8 mouse cellular contexts compared by ENCODE assay signal in the genomic region with DNA sequence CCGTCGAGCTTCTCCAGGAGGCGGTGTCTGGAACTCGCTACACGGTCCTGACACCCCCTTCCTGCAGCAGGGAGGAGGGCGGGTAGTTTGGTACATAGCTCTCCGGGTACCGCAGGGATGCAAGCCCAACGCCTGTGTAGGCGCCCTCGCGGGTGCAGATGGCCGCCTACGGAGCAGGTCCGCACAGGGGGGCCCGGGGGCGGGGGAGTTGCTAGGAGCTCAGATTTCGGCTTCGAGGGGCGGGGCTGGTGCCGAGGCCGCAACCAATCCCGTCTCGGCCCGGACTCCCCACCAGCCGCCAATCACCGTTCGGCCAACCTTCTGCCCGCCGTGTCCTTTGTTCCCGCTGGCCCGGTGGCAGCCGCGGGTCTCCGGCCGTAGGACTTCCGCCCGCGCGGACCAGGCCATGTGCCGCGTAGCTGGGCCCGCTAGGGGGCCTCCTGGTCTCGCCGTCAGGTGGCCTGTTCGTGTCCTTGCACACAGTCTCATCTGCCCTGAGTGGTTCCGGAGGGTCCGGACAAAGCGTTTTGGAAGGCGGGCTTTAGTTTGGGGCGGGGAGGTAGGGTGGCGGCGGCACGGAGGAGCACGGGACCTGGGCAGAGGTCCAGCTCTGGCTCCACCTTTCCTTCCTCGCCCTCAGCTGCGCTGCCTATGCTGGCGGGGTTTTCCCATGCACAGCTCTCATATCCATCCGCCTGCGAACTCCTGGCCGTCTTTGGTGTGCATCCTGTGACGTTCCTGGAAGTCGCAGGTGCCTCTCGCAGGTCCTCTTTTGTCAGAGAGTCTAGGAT. TPM values are rescaled to one million over a fixed set of nuclear protein-coding genes. Genes with fewer than 3 reads are reported as not detected.
DNase-seq lines count a peak whose midpoint lies in the region; ATAC-seq and TF ChIP-seq lines count a peak whose summit lies in the region.

No protein-coding gene starts in this region.

- WGBS in lung, embryonic 16.5 days = under 1% methylated on average over 56 of the region's 64 CpGs

- no peaks in the 10 kb centered on the region for H3K36me3 ChIP-seq in G1E (replicated peaks)
- no peaks in the 10 kb centered on the region for H3K36me3 ChIP-seq in lung, embryonic 16.5 days (ENCODE audit: control insufficient read depth, insufficient read depth, low read length)

- peak; percentile 89 for DNase-seq in G1E (ENCODE audit: low spot score)
- peak; percentile 94 for DNase-seq in cerebellum, adult 9-10 months
- DNase-seq in layer of hippocampus, adult 9-11 months = peak; percentile 98
- peak; percentile 95 for DNase-seq in ovary, adult 18-20 months (ENCODE audit: low spot score)
- peak; percentile 87 for DNase-seq in thymus, postnatal 0 days (ENCODE audit: low spot score)

- H3K9me3 ChIP-seq in G1E (replicated peaks) = no peaks in the 10 kb centered on the region
- no peaks in the 10 kb centered on the region for H3K9me3 ChIP-seq in lung, embryonic 16.5 days (ENCODE audit: control insufficient read depth, low read length)

- H3K27ac ChIP-seq in lung, embryonic 16.5 days (ENCODE audit: low read length) = peak overlapping the region; percentile 95

- peak; percentile 52 for ATAC-seq in G1E (ENCODE audit: extremely low read depth, insufficient number of reproducible peaks, low FRiP score, poor library complexity, severe bottlenecking)
- ATAC-seq in frontal cortex, adult (ENCODE audit: low TSS enrichment) = peak; percentile 51
- ATAC-seq in hematopoietic stem cell, adult 5-6 weeks (replicated peaks in 1 of 2; ENCODE audit: insufficient read depth in 1 of 2, low FRiP score in 2 of 2, low TSS enrichment in 1 of 2, low read depth in 1 of 2, poor library complexity in 2 of 2, severe bottlenecking in 2 of 2) = peak; percentile 42 to 61
- ATAC-seq in lung, embryonic 16.5 days (ENCODE audit: low read depth) = peak; percentile 86

- TF ChIP-seq CTCF in G1E (IDR thresholded peaks at IDR 0.05; ENCODE audit: low read depth, low read length) = peak; percentile 38; the same call in 1 of the 2 replicates

- H3K4me1 ChIP-seq in G1E (ENCODE audit: insufficient read depth, low read depth, low read length) = peaks cover 76% of the 10 kb centered on the region
- H3K4me1 ChIP-seq in lung, embryonic 16.5 days (replicated peaks; ENCODE audit: control insufficient read depth, insufficient read depth, low read length) = peaks cover 56% of the 10 kb centered on the region

- peaks cover 31% of the 10 kb centered on the region for H3K27me3 ChIP-seq in G1E (ENCODE audit: insufficient read depth, low read length)
- no peaks in the 10 kb centered on the region for H3K27me3 ChIP-seq in lung, embryonic 16.5 days (ENCODE audit: control insufficient read depth, insufficient read depth, low read depth, low read length)

- peak overlapping the region; percentile 71 for H3K4me3 ChIP-seq in G1E (ENCODE audit: low read depth, low read length)
- peak overlapping the region; percentile 36 for H3K4me3 ChIP-seq in lung, embryonic 16.5 days (ENCODE audit: low read length)

- peak overlapping the region; percentile 64 for H3K9ac ChIP-seq in lung, embryonic 16.5 days (ENCODE audit: low read length)

- peak overlapping the region; percentile 81 for H3K4me2 ChIP-seq in lung, embryonic 16.5 days (ENCODE audit: low read depth, low read length)

RNA-seq across cellular contexts. Expression of a gene that starts 22.4 kb away (rescaled TPM):
- 2,671 and 3,097 TPM in 2 replicates for total RNA-seq in G1E (2014; fragmentation: Nextera tagmentation)
- total RNA-seq in G1E (2017) = 4,796 and 5,087 TPM in 2 replicates
- 14,052 and 14,774 TPM in 2 replicates for polyA plus RNA-seq in G1E (2012)
- 5,153 and 6,011 TPM in 2 replicates for total RNA-seq in hematopoietic stem cell, adult 5-6 weeks (2017)
- polyA plus RNA-seq in lung, embryonic 16.5 days (2015; fragmentation: Nextera tagmentation; extraction: Ambion mirVana) = 2,358 and 2,609 TPM in 2 replicates
- 3,795 and 4,477 TPM in 2 replicates for polyA plus RNA-seq in thymus, postnatal 0 days (2015; fragmentation: Nextera tagmentation; extraction: Ambion mirVana)

Comparison
In these comparisons a context has a peak if more than half of its experiments do, and no peak if none do; other contexts are left out.
1. Peak in every context shown above with its lines: DNase-seq, ATAC-seq, H3K4me3 ChIP-seq and H3K27ac ChIP-seq.